Mouse (Mus musculus) MEL (cell line): ENCODE measurements at regions not wholly inside any gene's neighbourhood (a gene's known extent, or its start where the extent isn't known, plus 50 kb on each side); places are given as distances from the start of the nearest gene placed in this dataset.

Experiments used
- DNase-seq: peaks from one replicate; pipeline ENCODE4 v3.0.0; 2011; ENCODE audit warnings: low read depth, low spot score
- H3K27ac ChIP-seq: 2 replicates; pipeline ENCODE4 v1.5.1; 2012; ENCODE audit warnings: low read depth, mild to moderate bottlenecking, control low read depth, low read length, moderate library complexity; ENCODE audit not compliant: control insufficient read depth
- H3K27me3 ChIP-seq, 2 experiments: fragments of 150-350 bp in 1 of 2; sonication (generic) in 1 of 2; 2 replicates each; pipeline ENCODE4 v1.6.1; 2012; ENCODE audit warnings: low read length in 2 of 2, mild to moderate bottlenecking in 2 of 2, improper control_type of control experiment in 1 of 2, moderate library complexity in 1 of 2; ENCODE audit not compliant: insufficient read depth in 2 of 2, control insufficient read depth in 1 of 2
- H3K36me3 ChIP-seq, 2 experiments: 2 replicates each; pipeline ENCODE4 v1.6.1; 2012 to 2014; ENCODE audit warnings: low read length in 2 of 2, improper control_type of control experiment in 1 of 2, inconsistent platforms in 1 of 2, mild to moderate bottlenecking in 1 of 2; ENCODE audit not compliant: insufficient read depth in 2 of 2, control insufficient read depth in 1 of 2
- H3K4me1 ChIP-seq, 2 experiments: fragments of 150-350 bp in 1 of 2; sonication (generic) in 1 of 2; 2 replicates each; pipeline ENCODE4 v1.6.1; 2012; ENCODE audit warnings: low read length in 2 of 2, improper control_type of control experiment in 1 of 2, mild to moderate bottlenecking in 1 of 2; ENCODE audit not compliant: insufficient read depth in 2 of 2, control insufficient read depth in 1 of 2
- H3K4me3 ChIP-seq, 2 experiments: fragments of 150-350 bp in 1 of 2; sonication (generic) in 1 of 2; 2 replicates each; pipeline ENCODE4 v1.5.1; 2012; ENCODE audit warnings: low read depth in 2 of 2, low read length in 2 of 2, mild to moderate bottlenecking in 2 of 2, moderate library complexity in 2 of 2, control low read depth in 1 of 2, improper control_type of control experiment in 1 of 2; ENCODE audit not compliant: control insufficient read depth in 1 of 2, insufficient read depth in 1 of 2
- H3K79me2 ChIP-seq: 2 replicates; pipeline ENCODE4 v1.6.1; 2012; ENCODE audit warnings: mild to moderate bottlenecking, low read length, moderate library complexity; ENCODE audit not compliant: control insufficient read depth, poor library complexity, insufficient read depth
- H3K9ac ChIP-seq: 2 replicates; pipeline ENCODE4 v1.6.1; 2012; ENCODE audit warnings: low read depth, mild to moderate bottlenecking, control low read depth, low read length, moderate library complexity; ENCODE audit not compliant: control insufficient read depth, poor library complexity, severe bottlenecking
- H3K9me3 ChIP-seq: fragments of 150-350 bp; sonication (generic); replicated peaks from 2 replicates; pipeline ENCODE4 v1.6.1; 2012; ENCODE audit warnings: mild to moderate bottlenecking, low read length, improper control_type of control experiment, moderate library complexity; ENCODE audit not compliant: insufficient read depth
- BHLHE40 ChIP-seq: IDR thresholded peaks from 2 replicates; pipeline ENCODE4 v1.6.1; 2012; ENCODE audit warnings: low read depth, mild to moderate bottlenecking, inconsistent platforms, low read length, improper control_type of control experiment, borderline replicate concordance
- CHD1 ChIP-seq: IDR thresholded peaks from 2 replicates; pipeline ENCODE4 v1.6.1; 2012; ENCODE audit warnings: low read depth, mild to moderate bottlenecking, inconsistent platforms, low read length, improper control_type of control experiment
- CHD2 ChIP-seq: IDR thresholded peaks from 2 replicates; pipeline ENCODE4 v1.6.1; 2011; ENCODE audit warnings: low read length, improper control_type of control experiment
- GABPA ChIP-seq: IDR thresholded peaks from 2 replicates; pipeline ENCODE4 v1.6.1; 2012; ENCODE audit warnings: low read depth, mild to moderate bottlenecking, inconsistent platforms, low read length, improper control_type of control experiment, moderate library complexity
- GATA1 ChIP-seq: IDR thresholded peaks from 2 replicates; pipeline ENCODE4 v1.6.1; 2011; ENCODE audit warnings: low read depth, low read length, improper control_type of control experiment
- HCFC1 ChIP-seq: IDR thresholded peaks from 2 replicates; pipeline ENCODE4 v1.6.1; 2012; ENCODE audit warnings: low read depth, mild to moderate bottlenecking, inconsistent platforms, low read length, improper control_type of control experiment, moderate library complexity
- KAT2A ChIP-seq: conservative IDR thresholded peaks from 2 replicates; pipeline ENCODE4 v1.6.1; 2012; ENCODE audit warnings: low read depth, low read length, improper control_type of control experiment, inconsistent platforms
- MAX ChIP-seq: IDR thresholded peaks from 2 replicates; pipeline ENCODE4 v1.6.1; 2011; ENCODE audit warnings: low read length, improper control_type of control experiment
- MAZ ChIP-seq: IDR thresholded peaks from 2 replicates; pipeline ENCODE4 v1.6.1; 2012; ENCODE audit warnings: low read depth, mild to moderate bottlenecking, inconsistent platforms, low read length, improper control_type of control experiment
- MEF2A ChIP-seq: IDR thresholded peaks from 2 replicates; pipeline ENCODE4 v1.6.1; 2014; ENCODE audit warnings: low read depth, mild to moderate bottlenecking, inconsistent platforms, low read length, improper control_type of control experiment; ENCODE audit not compliant: poor library complexity, insufficient replicate concordance, severe bottlenecking; ENCODE audit errors: extremely low read depth
- MXI1 ChIP-seq: IDR thresholded peaks from 2 replicates; pipeline ENCODE4 v1.6.1; 2011; ENCODE audit warnings: mild to moderate bottlenecking, low read depth, low read length, improper control_type of control experiment
- MYB ChIP-seq: IDR thresholded peaks from 2 replicates; pipeline ENCODE4 v1.6.1; 2011; ENCODE audit warnings: mild to moderate bottlenecking, low read depth, low read length, improper control_type of control experiment
- MYC ChIP-seq: IDR thresholded peaks from 2 replicates; pipeline ENCODE4 v1.6.1; 2011; ENCODE audit warnings: low read depth, mild to moderate bottlenecking, low read length, improper control_type of control experiment, moderate library complexity
- POLR2AphosphoS2 ChIP-seq: IDR thresholded peaks from 2 replicates; pipeline ENCODE4 v1.6.1; 2011; ENCODE audit warnings: low read length, improper control_type of control experiment
- POLR2AphosphoS5 ChIP-seq: IDR thresholded peaks from 2 replicates; pipeline ENCODE4 v1.6.1; 2012; ENCODE audit warnings: low read depth, borderline replicate concordance, mild to moderate bottlenecking, inconsistent platforms, low read length, moderate library complexity, mixed read lengths
- RAD21 ChIP-seq: IDR thresholded peaks from 2 replicates; pipeline ENCODE4 v1.6.1; 2011; ENCODE audit warnings: mild to moderate bottlenecking, low read depth, low read length, improper control_type of control experiment
- SIN3A ChIP-seq: IDR thresholded peaks from 2 replicates; pipeline ENCODE4 v1.6.1; 2012; ENCODE audit warnings: low read length, improper control_type of control experiment, inconsistent platforms
- SMC3 ChIP-seq: IDR thresholded peaks from 2 replicates; pipeline ENCODE4 v1.6.1; 2011; ENCODE audit warnings: low read depth, low read length, improper control_type of control experiment
- UBTF ChIP-seq: IDR thresholded peaks from 2 replicates; pipeline ENCODE4 v1.6.1; 2012; ENCODE audit warnings: low read depth, mild to moderate bottlenecking, inconsistent platforms, low read length, improper control_type of control experiment, moderate library complexity, borderline replicate concordance; ENCODE audit not compliant: insufficient read depth
- USF2 ChIP-seq, 2 experiments: IDR thresholded peaks; 2 replicates each; pipeline ENCODE4 v1.6.1; 2011 to 2012; ENCODE audit warnings: improper control_type of control experiment in 2 of 2, low read length in 2 of 2, borderline replicate concordance in 1 of 2, inconsistent platforms in 1 of 2, low read depth in 1 of 2, mild to moderate bottlenecking in 1 of 2; ENCODE audit not compliant: insufficient read depth in 1 of 2
- ZC3H11A ChIP-seq: IDR thresholded peaks from 2 replicates; pipeline ENCODE4 v1.6.1; 2012; ENCODE audit warnings: low read depth, mild to moderate bottlenecking, inconsistent platforms, low read length, improper control_type of control experiment
- ZKSCAN1 ChIP-seq: IDR thresholded peaks from 2 replicates; pipeline ENCODE4 v1.6.1; 2012; ENCODE audit warnings: low read depth, mild to moderate bottlenecking, inconsistent platforms, low read length, improper control_type of control experiment, moderate library complexity
- ZMIZ1 ChIP-seq: IDR thresholded peaks from 2 replicates; pipeline ENCODE4 v1.6.1; 2012; ENCODE audit warnings: low read depth, mild to moderate bottlenecking, inconsistent platforms, low read length, improper control_type of control experiment, moderate library complexity
- ZNF384 ChIP-seq: IDR thresholded peaks from 2 replicates; pipeline ENCODE4 v1.6.1; 2012; ENCODE audit warnings: low read depth, mild to moderate bottlenecking, inconsistent platforms, low read length, improper control_type of control experiment

DNA sequence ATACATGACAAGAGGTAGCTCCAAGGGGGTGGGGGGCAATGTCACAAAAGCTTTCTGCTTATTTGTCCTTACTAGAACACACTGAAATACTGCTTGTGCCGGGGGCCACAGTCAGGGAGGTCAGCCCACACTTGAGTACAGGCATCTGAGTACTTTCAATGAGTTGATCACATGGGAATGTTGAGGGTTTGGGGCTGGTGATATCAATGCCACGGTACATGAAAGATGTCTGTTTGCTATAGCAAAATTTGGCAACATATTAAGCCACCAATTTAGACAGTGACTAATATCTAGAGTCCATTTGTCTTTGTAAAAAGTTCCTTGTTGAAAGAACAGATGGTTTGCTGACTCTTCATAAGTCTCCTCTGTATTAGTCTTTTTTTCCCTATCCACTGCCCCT is 348.1 kb upstream of the Ubash3b start:
- no peak for DNase-seq
- Histone ChIP-seq H3K4me3 (no peak overlapping the region), H3K9me3 (no peaks in the 10 kb centered on the region), H3K36me3 (no peaks in the 10 kb centered on the region), H3K27me3 (no peaks in the 10 kb centered on the region), H3K79me2 (no peaks in the 10 kb centered on the region), H3K9ac (no peak overlapping the region), H3K27ac (no peak overlapping the region), H3K4me1 (no peaks in the 10 kb centered on the region)
- TF ChIP-seq MAZ (no peak), MYB (no peak), CHD1 (no peak), KAT2A (no peak), SIN3A (no peak), SMC3 (no peak), POLR2AphosphoS5 (no peak), UBTF (no peak), RAD21 (no peak), USF2 (IDR thresholded peaks at IDR 0.05; ENCODE audit: borderline replicate concordance in 1 of 2, insufficient read depth in 1 of 2, low read depth in 1 of 2, low read length in 2 of 2) (no peak), GABPA (no peak), BHLHE40 (no peak), MXI1 (no peak), MAX (no peak), ZC3H11A (no peak), MEF2A (no peak)

GRCm38 (mm10) chr9:41508746-41509145 is 347.2 kb upstream of the Ubash3b start:
- Histone ChIP-seq H3K27ac (no peak overlapping the region), H3K36me3 (no peaks in the 10 kb centered on the region), H3K79me2 (no peaks in the 10 kb centered on the region), H3K4me1 (no peaks in the 10 kb centered on the region), H3K27me3 (no peaks in the 10 kb centered on the region), H3K9me3 (no peaks in the 10 kb centered on the region), H3K9ac (no peak overlapping the region), H3K4me3 (no peak overlapping the region)
- TF ChIP-seq BHLHE40 (no peak), HCFC1 (no peak), CHD2 (no peak), GATA1 (no peak), ZC3H11A (no peak), MEF2A (no peak), MAX (no peak), SIN3A (no peak), ZKSCAN1 (no peak), ZNF384 (no peak), KAT2A (no peak), POLR2AphosphoS5 (no peak), RAD21 (no peak), USF2 (IDR thresholded peaks at IDR 0.05; ENCODE audit: borderline replicate concordance in 1 of 2, insufficient read depth in 1 of 2, low read depth in 1 of 2, low read length in 2 of 2) (no peak), MYC (no peak), POLR2AphosphoS2 (no peak), ZMIZ1 (no peak), UBTF (no peak)
- no peak for DNase-seq
